Comparison of ENCODE assay signal across 13 mouse cellular contexts in genomic region chr7:19783630-19784029, GRCm38 (mm10). TPM values are rescaled to one million over a fixed set of nuclear protein-coding genes. Genes with fewer than 3 reads are reported as not detected.
DNase-seq lines count a peak whose midpoint lies in the region; ATAC-seq and TF ChIP-seq lines count a peak whose summit lies in the region.
"Had no signal": no experiment of that assay in that cellular context is flagged by ENCODE, and none has a peak within 500 bp of the region (broad histone marks: within the 10 kb centered on the region; RNA-seq: fewer than 3 reads in every experiment).

No protein-coding gene starts in this region.

- TF ChIP-seq POLR2A in cortical plate, adult 2 months (IDR thresholded peaks at IDR 0.05; ENCODE audit: extremely low read depth, insufficient read depth, low read length), result no peak

- H3K4me2 ChIP-seq in lung, embryonic 15.5 days, result no peak overlapping the region
- H3K4me2 ChIP-seq: embryonic facial prominence, embryonic 15.5 days; hindbrain, embryonic 13.5 days had no signal

- H3K27ac ChIP-seq in cortical plate, adult 2 months (ENCODE audit: insufficient read depth, low read length), result peak overlapping the region; percentile 50; the same call in 1 of the 2 replicates
- peak overlapping the region; percentile 55; the same call in 1 of the 2 replicates for H3K27ac ChIP-seq in lung, embryonic 15.5 days
- H3K27ac ChIP-seq: embryonic facial prominence, embryonic 15.5 days; hindbrain, embryonic 13.5 days had no signal

- H3K4me1 ChIP-seq in cortical plate, adult 2 months (ENCODE audit: control insufficient read depth, insufficient read depth, low read length), result no peaks in the 10 kb centered on the region
- 0 out of 2 replicates have a peak, but pooled peaks cover 6% of the 10 kb centered on the region for H3K4me1 ChIP-seq in lung, embryonic 15.5 days
- H3K4me1 ChIP-seq: hindbrain, embryonic 13.5 days had no signal

- peak; percentile 44 for DNase-seq in kidney, adult 18-20 months
- DNase-seq in kidney, adult 11 months, result no peak
- peak; percentile 83 for DNase-seq in gastrocnemius, postnatal 25 days
- DNase-seq in thymus, postnatal 36 days, result no peak
- DNase-seq in neural tube, embryonic 10.5 days (ENCODE audit: extremely low spot score, low spot score), result no peak
- DNase-seq in spleen, adult 12 weeks (ENCODE audit: low spot score), result no peak
- DNase-seq: cerebellum, postnatal 25 days; left cerebral cortex, postnatal 4 days had no signal

- H3K9ac ChIP-seq in lung, embryonic 15.5 days, result no peak overlapping the region
- H3K9ac ChIP-seq: embryonic facial prominence, embryonic 15.5 days; hindbrain, embryonic 13.5 days had no signal

- no peaks in the 10 kb centered on the region for H3K27me3 ChIP-seq in lung, embryonic 15.5 days
- H3K27me3 ChIP-seq: embryonic facial prominence, embryonic 15.5 days; hindbrain, embryonic 13.5 days had no signal

- TF ChIP-seq CTCF in cortical plate, adult 2 months (IDR thresholded peaks at IDR 0.05; ENCODE audit: extremely low read depth, insufficient read depth, low read length), result no peak

- ATAC-seq in lung, embryonic 15.5 days (ENCODE audit: borderline replicate concordance, extremely low read depth, low FRiP score, low TSS enrichment), result no peak

- H3K36me3 ChIP-seq in lung, embryonic 15.5 days, result 0 out of 2 replicates have a peak, but pooled peaks cover 2% of the 10 kb centered on the region
- H3K36me3 ChIP-seq: embryonic facial prominence, embryonic 15.5 days; hindbrain, embryonic 13.5 days had no signal

- H3K4me3 ChIP-seq in cortical plate, adult 2 months (ENCODE audit: insufficient read depth, low read length), result no peak overlapping the region
- no peak overlapping the region for H3K4me3 ChIP-seq in lung, embryonic 15.5 days
- H3K4me3 ChIP-seq: embryonic facial prominence, embryonic 15.5 days; hindbrain, embryonic 13.5 days had no signal

- WGBS in lung, embryonic 15.5 days, result 58% methylated on average over 8 of the region's 8 CpGs

- H3K9me3 ChIP-seq in lung, embryonic 15.5 days, result no peaks in the 10 kb centered on the region
- H3K9me3 ChIP-seq: embryonic facial prominence, embryonic 15.5 days; hindbrain, embryonic 13.5 days had no signal

RNA-seq across cellular contexts. Expression of gene Bcam, which starts 12.8 kb away (rescaled TPM):
- 23.0 and 24.4 TPM in 2 replicates for polyA plus RNA-seq in cortical plate, adult 2 months (2012; rRNA removed)
- 10 to 100 TPM; 25.3 to 33.9 TPM for total RNA-seq in gastrocnemius, postnatal 25 days (2021)
- polyA plus RNA-seq in lung, embryonic 15.5 days (2015; fragmentation: Nextera tagmentation; extraction: Ambion mirVana), result 313 and 345 TPM in 2 replicates

RNA-seq across cellular contexts. Expression of gene Cblc, which starts 13.0 kb away (rescaled TPM):
- not detected in 2 replicates for polyA plus RNA-seq in cortical plate, adult 2 months (2012; rRNA removed)
- not detected for total RNA-seq in gastrocnemius, postnatal 25 days (2021)
- 15.2 and 16.1 TPM in 2 replicates for polyA plus RNA-seq in lung, embryonic 15.5 days (2015; fragmentation: Nextera tagmentation; extraction: Ambion mirVana)
- polyA plus RNA-seq: frontal cortex, adult 2 months; hindbrain, embryonic 13.5 days had no signal

RNA-seq across cellular contexts. Expression of gene Nectin2, which starts 33.3 kb away (rescaled TPM):
- 6.9 and 7.1 TPM in 2 replicates for polyA plus RNA-seq in cortical plate, adult 2 months (2012; rRNA removed)
- total RNA-seq in gastrocnemius, postnatal 25 days (2021), result 1 to 10 TPM; 2.1 to 3.9 TPM
- 133 and 140 TPM in 2 replicates for polyA plus RNA-seq in lung, embryonic 15.5 days (2015; fragmentation: Nextera tagmentation; extraction: Ambion mirVana)

RNA-seq across cellular contexts. Expression of gene Bcl3, which starts 38.9 kb away (rescaled TPM):
- polyA plus RNA-seq in cortical plate, adult 2 months (2012; rRNA removed), result 0.42 and 0.53 TPM in 2 replicates
- 1 to 10 TPM; 1.2 TPM for total RNA-seq in gastrocnemius, postnatal 25 days (2021)
- polyA plus RNA-seq in lung, embryonic 15.5 days (2015; fragmentation: Nextera tagmentation; extraction: Ambion mirVana), result 4.3 and 4.7 TPM in 2 replicates

Comparison
In these comparisons a context has a peak if more than half of its experiments do, and no peak if none do; other contexts are left out.
1. DNase-seq: peak in kidney, adult 18-20 months (single experiment) and gastrocnemius, postnatal 25 days (single experiment); none in kidney, adult 11 months (single experiment), thymus, postnatal 36 days (0 of 2), neural tube, embryonic 10.5 days (single experiment) and spleen, adult 12 weeks (single experiment).
2. RNA of gene Bcam, which starts 12.8 kb away (polyA plus RNA-seq): 313 to 345 TPM in lung, embryonic 15.5 days; 23.0 to 24.4 TPM in cortical plate, adult 2 months; every median in the first group is over 10 times any median in the second.
3. RNA of gene Cblc, which starts 13.0 kb away (polyA plus RNA-seq): 15.2 to 16.1 TPM in lung, embryonic 15.5 days; not detected in cortical plate, adult 2 months; every median in the first group is over 10 times any median in the second.
4. RNA of gene Nectin2, which starts 33.3 kb away (polyA plus RNA-seq): 133 to 140 TPM in lung, embryonic 15.5 days; 6.9 to 7.1 TPM in cortical plate, adult 2 months; every median in the first group is over 10 times any median in the second.